Mouse (Mus musculus): ENCODE results near the gene Clmp. TPM values are rescaled to one million over a fixed set of nuclear protein-coding genes. Genes with fewer than 3 reads are reported as not detected.

Gene Clmp
- 5.3 TPM for polyA plus RNA-seq (2015; fragmentation: Illumina TruSeq; extraction: RNeasy Lipid Tissue Mini Kit (QIAGEN cat#74804); ENCODE audit: insufficient read depth, low replicate concordance)

DNA sequence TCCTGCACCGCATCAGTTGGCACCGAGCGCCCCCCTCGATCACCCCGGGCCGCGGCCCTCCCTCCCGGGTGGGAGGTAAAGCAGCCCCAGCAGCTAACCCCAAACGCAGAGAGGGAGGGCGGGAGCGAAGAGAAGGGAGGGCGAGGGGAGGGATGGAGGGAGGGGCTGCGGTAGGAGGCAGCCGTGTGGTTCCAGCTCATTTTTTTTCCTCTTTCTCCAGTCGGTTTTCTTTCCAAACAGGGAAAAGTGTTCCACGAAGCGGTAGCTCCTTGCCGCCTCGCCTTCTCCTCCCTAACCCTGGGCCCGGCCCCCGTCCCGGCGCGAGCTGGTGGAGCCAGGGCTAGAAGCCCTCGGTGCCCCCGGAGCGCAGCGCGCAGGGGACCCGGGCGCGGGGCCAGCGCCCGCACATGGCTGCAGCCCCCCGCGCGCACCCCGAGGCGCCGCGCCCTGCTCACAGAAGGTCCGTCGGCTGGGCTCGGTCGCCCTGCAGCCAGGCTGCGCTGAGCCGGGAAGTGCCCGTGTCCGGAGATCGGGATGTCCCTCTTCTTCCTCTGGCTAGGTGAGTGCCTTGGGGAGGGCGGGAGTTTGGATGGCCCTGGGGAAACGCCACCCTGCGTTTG lies at the start of gene Clmp:
TSS of gene Clmp (plus strand) at position 162 of the 620 bp plus-strand sequence.

DNA sequence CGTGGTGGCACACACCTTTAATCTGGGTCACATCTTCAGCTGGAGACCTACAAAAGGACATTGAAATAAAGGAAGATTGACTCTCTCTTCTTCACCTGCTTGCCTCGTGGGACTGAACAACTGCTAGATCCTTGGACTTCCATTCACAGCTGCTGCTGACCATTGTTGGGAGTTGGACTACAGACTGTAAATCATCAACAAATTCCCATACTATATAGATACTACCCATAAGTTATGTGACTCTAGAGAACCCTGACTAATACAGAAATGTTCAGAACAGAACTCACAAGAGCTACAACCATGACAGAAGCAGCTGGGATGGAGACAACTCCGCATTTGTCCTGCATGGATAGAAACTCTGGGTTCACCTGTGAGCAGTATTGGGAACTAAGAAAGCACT lies 15.4 kb upstream of the Clmp start, which contains the start of gene Gm21915:
TSS of gene Gm21915 (plus strand) at position 301 of the 400 bp plus-strand sequence.

DNA sequence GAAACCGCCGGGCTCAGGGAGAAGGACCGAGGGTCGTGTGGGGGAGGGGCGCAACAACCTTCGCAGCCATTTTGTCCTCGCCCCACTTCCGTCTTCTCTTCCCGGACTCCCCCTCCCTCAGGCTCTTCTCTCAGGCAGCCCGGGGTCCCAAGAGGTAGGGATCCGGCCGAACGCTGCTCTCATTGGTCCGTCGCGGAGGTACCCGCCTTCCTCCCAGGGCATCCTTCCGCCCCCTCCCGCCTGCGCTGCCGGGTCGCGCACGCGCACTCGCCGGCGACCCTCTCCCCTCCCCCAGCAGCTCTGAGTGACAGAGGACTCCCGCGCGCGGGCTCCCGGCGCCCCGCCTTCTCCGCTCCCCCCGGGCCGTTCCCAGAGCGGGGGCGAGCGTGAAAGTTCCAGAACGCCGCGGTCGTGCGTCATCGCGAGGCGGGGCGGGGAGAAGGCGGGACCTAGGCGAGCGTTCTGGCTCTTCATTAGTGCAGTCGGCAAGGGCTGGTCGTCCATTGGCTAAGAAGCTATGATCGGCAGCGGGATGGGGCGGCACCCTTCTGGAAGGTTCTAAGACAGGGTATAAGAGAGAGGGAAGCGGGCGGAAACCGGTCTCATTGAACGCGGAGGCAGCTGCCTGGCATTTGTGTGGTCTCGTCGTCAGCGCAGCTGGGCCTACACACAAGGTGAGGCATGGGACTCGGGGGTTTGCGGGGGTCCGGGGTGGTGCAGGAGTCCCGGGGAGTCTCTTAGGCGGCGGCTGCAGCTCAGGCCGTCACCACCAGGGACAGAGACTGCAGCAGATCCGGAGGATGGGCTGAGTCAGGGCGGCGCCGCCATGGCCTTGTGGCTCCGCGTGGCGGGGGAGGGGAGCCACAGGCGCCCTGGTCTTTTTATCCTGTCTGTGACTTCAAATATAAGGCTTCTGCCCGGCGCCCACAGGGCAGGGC lies 115.2 kb downstream of the Clmp start, which contains the start of gene Hspa8:
TSS of gene Hspa8 (plus strand) at position 310 of the 938 bp plus-strand sequence.

Other genes starting within 250 kb of the Clmp start
- gene Gramd1b, start 154.6 kb upstream of the Clmp start, polyA plus RNA-seq (2015; fragmentation: Illumina TruSeq; extraction: RNeasy Lipid Tissue Mini Kit (QIAGEN cat#74804); ENCODE audit: insufficient read depth, low replicate concordance): 26.0 TPM
- not detected for gene Gm21915, start 15.3 kb upstream of the Clmp start, polyA plus RNA-seq (2015; fragmentation: Illumina TruSeq; extraction: RNeasy Lipid Tissue Mini Kit (QIAGEN cat#74804); ENCODE audit: insufficient read depth, low replicate concordance)
- 2,377 TPM for gene Hspa8, start 115.0 kb downstream of the Clmp start, polyA plus RNA-seq (2015; fragmentation: Illumina TruSeq; extraction: RNeasy Lipid Tissue Mini Kit (QIAGEN cat#74804); ENCODE audit: insufficient read depth, low replicate concordance)
- gene Bsx, start 188.2 kb downstream of the Clmp start, polyA plus RNA-seq (2015; fragmentation: Illumina TruSeq; extraction: RNeasy Lipid Tissue Mini Kit (QIAGEN cat#74804); ENCODE audit: insufficient read depth, low replicate concordance): not detected